Mouse (Mus musculus) embryo, embryonic 10 days (tissue): ENCODE data around the gene Ccr8.
A peak's percentile ranks its signal among the peaks of the same experiment; 100 is the strongest.

ENCODE experiments used
- DNase-seq: peaks from one replicate; pipeline ENCODE4 v3.0.0-alpha.2; 2015; ENCODE audit warnings: low spot score

The Ccr8 gene

GRCm38 (mm10) chr9:120132980-120133754, 41.3 kb downstream of the Ccr8 start:
- peak; percentile 49 for DNase-seq

DNA sequence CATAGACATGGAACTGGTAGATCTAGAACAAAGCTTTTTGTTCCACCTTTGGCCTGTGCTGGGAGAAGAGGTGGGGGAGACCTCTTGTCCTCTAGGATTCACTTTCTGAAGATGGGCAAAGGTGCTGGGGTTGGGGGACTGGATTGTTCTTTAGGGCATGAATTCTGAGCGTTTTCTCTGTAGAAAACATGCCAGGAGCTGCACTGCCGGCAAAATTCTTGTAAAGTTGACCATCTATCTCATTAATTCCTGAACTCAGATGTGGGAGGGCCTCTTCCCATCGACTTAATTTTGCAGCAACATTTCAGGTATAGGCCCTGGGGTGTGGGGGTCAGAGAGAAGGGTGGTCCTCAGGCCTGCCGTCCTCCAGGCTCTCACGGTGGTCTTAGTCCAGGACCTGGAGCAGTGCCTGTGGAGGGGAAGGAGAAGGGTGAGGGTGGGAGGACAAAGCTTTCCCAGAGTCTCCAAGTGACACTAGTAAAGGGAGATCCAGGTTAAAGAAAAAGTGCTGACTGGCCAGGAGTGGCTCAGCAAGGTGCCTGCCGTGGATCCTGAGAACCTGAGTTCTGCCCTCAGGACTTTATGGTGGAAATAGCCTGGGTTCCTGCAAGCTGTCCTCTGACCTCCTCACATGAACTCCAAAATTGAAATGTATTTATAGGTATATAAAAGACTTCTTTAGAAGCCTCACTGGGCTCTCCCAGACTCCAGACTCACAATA, 42.0 kb downstream of the Ccr8 start:
- no peak for DNase-seq

- DNase-seq, result no peak
Measured at GRCm38 (mm10) chr9:120134529-120135160, 42.7 kb downstream of the Ccr8 start.

- no peak for DNase-seq
Measured at GRCm38 (mm10) chr9:120135454-120135853, 43.5 kb downstream of the Ccr8 start.

DNA sequence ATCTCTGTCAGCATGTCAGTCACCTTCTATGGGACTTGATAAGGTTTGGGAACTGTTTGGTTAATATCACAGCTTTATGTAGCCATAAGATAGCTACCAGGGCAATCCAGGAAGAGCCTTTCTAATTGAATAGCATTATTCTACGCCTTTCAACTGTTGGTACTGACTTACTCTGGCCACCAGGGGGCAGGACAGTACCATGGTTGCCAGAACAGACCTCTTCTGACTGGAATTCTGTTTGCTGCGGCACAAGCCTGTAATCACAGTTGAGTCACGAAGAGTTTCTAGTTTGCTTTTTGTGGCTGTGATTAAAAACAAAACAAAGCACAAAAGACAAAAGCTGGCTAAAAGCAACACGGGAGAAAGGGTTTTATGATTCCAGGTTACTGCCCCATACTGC, 48.7 kb downstream of the Ccr8 start:
- DNase-seq, result peak; percentile 90

- DNase-seq, result no peak
Measured at GRCm38 (mm10) chr9:120144474-120144873, 52.6 kb downstream of the Ccr8 start.
